Mouse (Mus musculus): Measurements from ENCODE around the gene Cbl. TPM values are rescaled to one million over a fixed set of nuclear protein-coding genes. Genes with fewer than 3 reads are reported as not detected.

Gene Cbl
- total and polyA plus RNA-seq, 3 experiments = 8.7 to 31.5 (median 26.2) TPM

- no peak for DNase-seq
Measured at GRCm38 (mm10) chr9:44240399-44240798, 6.5 kb upstream of the Cbl start, which contains the start of gene Ccdc153. TSS of gene Ccdc153 (plus strand) at chr9:44240676.

GRCm38 (mm10) chr9:44239447-44239846 lies 5.6 kb upstream of the Cbl start:
- DNase-seq = peak; percentile 51

GRCm38 (mm10) chr9:44238501-44239190 lies 4.8 kb upstream of the Cbl start:
- DNase-seq = no peak

- DNase-seq = no peak
Measured at GRCm38 (mm10) chr9:44237128-44237527, 3.3 kb upstream of the Cbl start.

- no peak for DNase-seq
Measured at GRCm38 (mm10) chr9:44236601-44237000, 2.8 kb upstream of the Cbl start.

- DNase-seq = peak; percentile 78
Measured at GRCm38 (mm10) chr9:44234479-44235427, 904 bp upstream of the Cbl start.

GRCm38 (mm10) chr9:44233021-44233801 lies 638 bp downstream of the Cbl start:
- DNase-seq = peak; percentile 38

GRCm38 (mm10) chr9:44231609-44232008 lies 2.2 kb downstream of the Cbl start:
- no peak for DNase-seq

- DNase-seq = no peak
Measured at GRCm38 (mm10) chr9:44225993-44226392, 7.9 kb downstream of the Cbl start.

GRCm38 (mm10) chr9:44213538-44213937 lies 20.3 kb downstream of the Cbl start:
- no peak for DNase-seq

- no peak for DNase-seq
Measured at GRCm38 (mm10) chr9:44212406-44212805, 21.4 kb downstream of the Cbl start.

- DNase-seq = no peak
Measured at GRCm38 (mm10) chr9:44209416-44209815, 24.4 kb downstream of the Cbl start.

GRCm38 (mm10) chr9:44207840-44208239 lies 26.0 kb downstream of the Cbl start:
- no peak for DNase-seq

- DNase-seq = no peak
Measured at GRCm38 (mm10) chr9:44200458-44200857, 33.4 kb downstream of the Cbl start.

GRCm38 (mm10) chr9:44199580-44199979 lies 34.3 kb downstream of the Cbl start:
- no peak for DNase-seq

- DNase-seq = no peak
Measured at GRCm38 (mm10) chr9:44199166-44199565, 34.7 kb downstream of the Cbl start.

- DNase-seq = no peak
Measured at GRCm38 (mm10) chr9:44196354-44196753, 37.5 kb downstream of the Cbl start.

- no peak for DNase-seq
Measured at GRCm38 (mm10) chr9:44194000-44194399, 39.8 kb downstream of the Cbl start.

GRCm38 (mm10) chr9:44192794-44193193 lies 41.1 kb downstream of the Cbl start:
- DNase-seq = no peak

- DNase-seq = no peak
Measured at GRCm38 (mm10) chr9:44192312-44192711, 41.5 kb downstream of the Cbl start.

- DNase-seq = no peak
Measured at GRCm38 (mm10) chr9:44191166-44191565, 42.7 kb downstream of the Cbl start.

GRCm38 (mm10) chr9:44188223-44188622 lies 45.6 kb downstream of the Cbl start:
- DNase-seq = no peak

Data from adrenal gland, adult 2 months (tissue).